Mouse (Mus musculus) frontal cortex, adult (tissue): ENCODE measurements around the gene Pnkd.
"Not testable (repeated sequence)": the region's sequence is repeated elsewhere in the genome, so short reads cannot be mapped to it uniquely, and the experiment has no call there.

Source experiments
- ATAC-seq: cut with Nextera tagmentation; 2 replicates; pipeline ENCODE4 v1.9.2; 2017; ENCODE audit warnings: mild to moderate bottlenecking, moderate library complexity, mixed read lengths; ENCODE audit not compliant: low TSS enrichment

Pnkd gene

GRCm38 (mm10) chr1:74387386-74387988 is 102.8 kb downstream of the Pnkd start:
- ATAC-seq = no peak

GRCm38 (mm10) chr1:74388398-74388920 is 103.7 kb downstream of the Pnkd start:
- ATAC-seq = no peak

GRCm38 (mm10) chr1:74389831-74390286 is 105.1 kb downstream of the Pnkd start:
- no peak for ATAC-seq

- no peak for ATAC-seq
Measured at GRCm38 (mm10) chr1:74390287-74390906, 105.7 kb downstream of the Pnkd start.

- ATAC-seq = peak; percentile 61
Measured at GRCm38 (mm10) chr1:74390924-74391748, 106.4 kb downstream of the Pnkd start, which contains the start of gene Ctdsp1. Gene Ctdsp1 (plus strand): TSS chr1:74391509.

GRCm38 (mm10) chr1:74391844-74392441 is 107.2 kb downstream of the Pnkd start:
- ATAC-seq = no peak

- no peak for ATAC-seq
Measured at GRCm38 (mm10) chr1:74392446-74392994, 107.8 kb downstream of the Pnkd start.

- no peak for ATAC-seq
Measured at GRCm38 (mm10) chr1:74393010-74393409, 108.3 kb downstream of the Pnkd start.

GRCm38 (mm10) chr1:74393697-74394096 is 109.0 kb downstream of the Pnkd start:
- ATAC-seq = no peak

- ATAC-seq = no peak
Measured at GRCm38 (mm10) chr1:74394311-74394710, 109.6 kb downstream of the Pnkd start.

GRCm38 (mm10) chr1:74394858-74395257 is 110.1 kb downstream of the Pnkd start:
- no peak for ATAC-seq

- no peak for ATAC-seq
Measured at GRCm38 (mm10) chr1:74395290-74395689, 110.6 kb downstream of the Pnkd start.

GRCm38 (mm10) chr1:74396456-74397222 is 111.9 kb downstream of the Pnkd start:
- ATAC-seq = not testable (repeated sequence)

GRCm38 (mm10) chr1:74397268-74397918 is 112.7 kb downstream of the Pnkd start:
- peak; percentile 82 for ATAC-seq

GRCm38 (mm10) chr1:74397919-74398451 is 113.3 kb downstream of the Pnkd start:
- peak; percentile 67 for ATAC-seq

GRCm38 (mm10) chr1:74400531-74400930 is 115.8 kb downstream of the Pnkd start:
- ATAC-seq = no peak

- ATAC-seq = no peak
Measured at GRCm38 (mm10) chr1:74401015-74401702, 116.4 kb downstream of the Pnkd start.
